Mouse (Mus musculus): ENCODE measurements around the gene Gltpd2. TPM values are rescaled to one million over a fixed set of nuclear protein-coding genes. Genes with fewer than 3 reads are reported as not detected.
"Not testable (repeated sequence)": the region's sequence is repeated elsewhere in the genome, so short reads cannot be mapped to it uniquely, and the experiment has no call there.

Gene Gltpd2
- 0.53 and 0.84 TPM in 2 replicates for polyA plus RNA-seq (2014; fragmentation: Nextera tagmentation; extraction: Ambion mirVana)

- H3K4me2 ChIP-seq (ENCODE audit: low read depth, low read length): peak within 1 kb of the TSS; percentile 62
- H3K27me3 ChIP-seq (replicated peaks; ENCODE audit: control insufficient read depth, insufficient read depth, low read length): no peaks in the 10 kb centered on the region
- 81% methylated on average over 10 of the region's 10 CpGs for whole genome bisulfite sequencing
- no peaks in the 10 kb centered on the region for H3K9me3 ChIP-seq (ENCODE audit: control insufficient read depth, low read length)
- peak within 1 kb of the TSS; percentile 36 for H3K4me3 ChIP-seq (ENCODE audit: low read depth, low read length)
- H3K9ac ChIP-seq (ENCODE audit: low read depth, low read length): peak within 1 kb of the TSS; percentile 72
- H3K36me3 ChIP-seq (ENCODE audit: control insufficient read depth, insufficient read depth, low read length): no peaks in the 10 kb centered on the region
- DNase-seq (ENCODE audit: low spot score) (no peak), ATAC-seq (ENCODE audit: low read depth) (no peak)
- H3K27ac ChIP-seq (replicated peaks; ENCODE audit: low read depth, low read length): peak within 1 kb of the TSS; percentile 70; the same call in 1 of the 2 replicates
- H3K4me1 ChIP-seq (ENCODE audit: control insufficient read depth, insufficient read depth, low read length): 0 out of 2 replicates have a peak, but pooled peaks cover 8% of the 10 kb centered on the region
Observed at GRCm38 (mm10) chr11:70518923-70519322, at the start of gene Gltpd2. Gene Gltpd2, plus strand, starts transcription at chr11:70519196.

GRCm38 (mm10) chr11:70469764-70470163, 49.2 kb upstream of the Gltpd2 start:
- H3K9me3 ChIP-seq (ENCODE audit: control insufficient read depth, low read length): no peaks in the 10 kb centered on the region

GRCm38 (mm10) chr11:70472716-70473115, 46.3 kb upstream of the Gltpd2 start:
- no peaks in the 10 kb centered on the region for H3K36me3 ChIP-seq (ENCODE audit: control insufficient read depth, insufficient read depth, low read length)
- no peak overlapping the region for H3K9ac ChIP-seq (ENCODE audit: low read depth, low read length)
- H3K4me1 ChIP-seq (ENCODE audit: control insufficient read depth, insufficient read depth, low read length): no peaks in the 10 kb centered on the region
- no peak for ATAC-seq (ENCODE audit: low read depth)
- H3K27ac ChIP-seq (replicated peaks; ENCODE audit: low read depth, low read length): no peak overlapping the region
- no peak overlapping the region for H3K4me3 ChIP-seq (ENCODE audit: low read depth, low read length)
- no peak for DNase-seq (ENCODE audit: low spot score)
- no peaks in the 10 kb centered on the region for H3K27me3 ChIP-seq (replicated peaks; ENCODE audit: control insufficient read depth, insufficient read depth, low read length)
- no peaks in the 10 kb centered on the region for H3K9me3 ChIP-seq (ENCODE audit: control insufficient read depth, low read length)
- H3K4me2 ChIP-seq (ENCODE audit: low read depth, low read length): no peak overlapping the region

More at GRCm38 (mm10) chr11:70469764-70470163, 49.2 kb upstream of the Gltpd2 start:
- H3K4me2 ChIP-seq (ENCODE audit: low read depth, low read length): no peak overlapping the region
- H3K9ac ChIP-seq (ENCODE audit: low read depth, low read length): no peak overlapping the region
- peaks cover 11% of the 10 kb centered on the region for H3K4me1 ChIP-seq (ENCODE audit: control insufficient read depth, insufficient read depth, low read length)
- no peak for ATAC-seq (ENCODE audit: low read depth)
- H3K27ac ChIP-seq (replicated peaks; ENCODE audit: low read depth, low read length): no peak overlapping the region
- peaks cover 13% of the 10 kb centered on the region for H3K27me3 ChIP-seq (replicated peaks; ENCODE audit: control insufficient read depth, insufficient read depth, low read length)
- WGBS: 84% methylated on average over 3 of the region's 3 CpGs
- H3K36me3 ChIP-seq (ENCODE audit: control insufficient read depth, insufficient read depth, low read length): no peaks in the 10 kb centered on the region
- H3K4me3 ChIP-seq (ENCODE audit: low read depth, low read length): no peak overlapping the region
- DNase-seq (ENCODE audit: low spot score): no peak

- not testable (repeated sequence) for H3K27ac ChIP-seq (replicated peaks; ENCODE audit: low read depth, low read length); DNase-seq (ENCODE audit: low spot score); H3K27me3 ChIP-seq (replicated peaks; ENCODE audit: control insufficient read depth, insufficient read depth, low read length); H3K9me3 ChIP-seq (ENCODE audit: control insufficient read depth, low read length); H3K9ac ChIP-seq (ENCODE audit: low read depth, low read length); H3K4me3 ChIP-seq (ENCODE audit: low read depth, low read length); H3K36me3 ChIP-seq (ENCODE audit: control insufficient read depth, insufficient read depth, low read length); H3K4me1 ChIP-seq (ENCODE audit: control insufficient read depth, insufficient read depth, low read length); ATAC-seq (ENCODE audit: low read depth); H3K4me2 ChIP-seq (ENCODE audit: low read depth, low read length)
- WGBS: 81% methylated on average over 5 of the region's 5 CpGs
Observed at GRCm38 (mm10) chr11:70473291-70473690, 45.7 kb upstream of the Gltpd2 start.

GRCm38 (mm10) chr11:70474872-70475534, 44.0 kb upstream of the Gltpd2 start:
- H3K9me3 ChIP-seq (ENCODE audit: control insufficient read depth, low read length): no peaks in the 10 kb centered on the region
- H3K4me2 ChIP-seq (ENCODE audit: low read depth, low read length): no peak overlapping the region
- H3K9ac ChIP-seq (ENCODE audit: low read depth, low read length): no peak overlapping the region
- no peak overlapping the region for H3K27ac ChIP-seq (replicated peaks; ENCODE audit: low read depth, low read length)
- H3K27me3 ChIP-seq (replicated peaks; ENCODE audit: control insufficient read depth, insufficient read depth, low read length): no peaks in the 10 kb centered on the region
- no peaks in the 10 kb centered on the region for H3K36me3 ChIP-seq (ENCODE audit: control insufficient read depth, insufficient read depth, low read length)
- 77% methylated on average over 12 of the region's 12 CpGs for WGBS
- no peak overlapping the region for H3K4me3 ChIP-seq (ENCODE audit: low read depth, low read length)
- DNase-seq (ENCODE audit: low spot score) (no peak), ATAC-seq (ENCODE audit: low read depth) (no peak)
- H3K4me1 ChIP-seq (ENCODE audit: control insufficient read depth, insufficient read depth, low read length): no peaks in the 10 kb centered on the region

GRCm38 (mm10) chr11:70485498-70485897, 33.5 kb upstream of the Gltpd2 start:
- no peaks in the 10 kb centered on the region for H3K4me1 ChIP-seq (ENCODE audit: control insufficient read depth, insufficient read depth, low read length)
- H3K36me3 ChIP-seq (ENCODE audit: control insufficient read depth, insufficient read depth, low read length): no peaks in the 10 kb centered on the region
- H3K9ac ChIP-seq (ENCODE audit: low read depth, low read length): no peak overlapping the region
- ATAC-seq (ENCODE audit: low read depth) (no peak), DNase-seq (ENCODE audit: low spot score) (no peak)
- H3K27ac ChIP-seq (replicated peaks; ENCODE audit: low read depth, low read length): no peak overlapping the region
- WGBS: 49% methylated on average over 2 of the region's 2 CpGs
- no peak overlapping the region for H3K4me2 ChIP-seq (ENCODE audit: low read depth, low read length)
- no peaks in the 10 kb centered on the region for H3K9me3 ChIP-seq (ENCODE audit: control insufficient read depth, low read length)
- no peak overlapping the region for H3K4me3 ChIP-seq (ENCODE audit: low read depth, low read length)
- no peaks in the 10 kb centered on the region for H3K27me3 ChIP-seq (replicated peaks; ENCODE audit: control insufficient read depth, insufficient read depth, low read length)

- Histone ChIP-seq H3K4me2 (ENCODE audit: low read depth, low read length) (no peak overlapping the region), H3K27ac (replicated peaks; ENCODE audit: low read depth, low read length) (no peak overlapping the region), H3K9ac (ENCODE audit: low read depth, low read length) (no peak overlapping the region), H3K36me3 (ENCODE audit: control insufficient read depth, insufficient read depth, low read length) (no peaks in the 10 kb centered on the region), H3K4me3 (ENCODE audit: low read depth, low read length) (no peak overlapping the region), H3K4me1 (ENCODE audit: control insufficient read depth, insufficient read depth, low read length) (no peaks in the 10 kb centered on the region), H3K9me3 (ENCODE audit: control insufficient read depth, low read length) (peaks cover 4% of the 10 kb centered on the region; the same call in 1 of the 2 replicates), H3K27me3 (replicated peaks; ENCODE audit: control insufficient read depth, insufficient read depth, low read length) (no peaks in the 10 kb centered on the region)
- ATAC-seq (ENCODE audit: low read depth) (no peak), DNase-seq (ENCODE audit: low spot score) (peak; percentile 10)
- 30% methylated on average over 4 of the region's 4 CpGs for WGBS
Observed at GRCm38 (mm10) chr11:70487816-70488215, 31.2 kb upstream of the Gltpd2 start.

GRCm38 (mm10) chr11:70489138-70489537, 29.9 kb upstream of the Gltpd2 start:
- DNase-seq (ENCODE audit: low spot score): no peak
- no peak overlapping the region for H3K9ac ChIP-seq (ENCODE audit: low read depth, low read length)
- no peak overlapping the region for H3K4me2 ChIP-seq (ENCODE audit: low read depth, low read length)
- no peaks in the 10 kb centered on the region for H3K27me3 ChIP-seq (replicated peaks; ENCODE audit: control insufficient read depth, insufficient read depth, low read length)
- no peak for ATAC-seq (ENCODE audit: low read depth)
- 86% methylated on average over 3 of the region's 3 CpGs for WGBS
- no peaks in the 10 kb centered on the region for H3K36me3 ChIP-seq (ENCODE audit: control insufficient read depth, insufficient read depth, low read length)
- no peak overlapping the region for H3K27ac ChIP-seq (replicated peaks; ENCODE audit: low read depth, low read length)
- H3K4me3 ChIP-seq (ENCODE audit: low read depth, low read length): no peak overlapping the region
- H3K9me3 ChIP-seq (ENCODE audit: control insufficient read depth, low read length): peaks cover 4% of the 10 kb centered on the region; the same call in 1 of the 2 replicates
- H3K4me1 ChIP-seq (ENCODE audit: control insufficient read depth, insufficient read depth, low read length): no peaks in the 10 kb centered on the region

GRCm38 (mm10) chr11:70489684-70490083, 29.3 kb upstream of the Gltpd2 start:
- H3K4me1 ChIP-seq (ENCODE audit: control insufficient read depth, insufficient read depth, low read length): no peaks in the 10 kb centered on the region
- H3K36me3 ChIP-seq (ENCODE audit: control insufficient read depth, insufficient read depth, low read length): no peaks in the 10 kb centered on the region
- no peak overlapping the region for H3K4me3 ChIP-seq (ENCODE audit: low read depth, low read length)
- H3K27me3 ChIP-seq (replicated peaks; ENCODE audit: control insufficient read depth, insufficient read depth, low read length): no peaks in the 10 kb centered on the region
- H3K9ac ChIP-seq (ENCODE audit: low read depth, low read length): no peak overlapping the region
- peak; percentile 6 for DNase-seq (ENCODE audit: low spot score)
- H3K4me2 ChIP-seq (ENCODE audit: low read depth, low read length): no peak overlapping the region
- H3K27ac ChIP-seq (replicated peaks; ENCODE audit: low read depth, low read length): no peak overlapping the region
- H3K9me3 ChIP-seq (ENCODE audit: control insufficient read depth, low read length): peaks cover 4% of the 10 kb centered on the region; the same call in 1 of the 2 replicates
- 78% methylated on average over 6 of the region's 6 CpGs for WGBS
- ATAC-seq (ENCODE audit: low read depth): no peak

Measured in embryonic facial prominence, embryonic 14.5 days (tissue).